Mouse (Mus musculus): Measurements from ENCODE around the gene Gm13762.
"Not testable (repeated sequence)": the region's sequence is repeated elsewhere in the genome, so short reads cannot be mapped to it uniquely, and the experiment has no call there.

The Gm13762 gene

GRCm38 (mm10) chr2:88980181-88980580 lies at the start of gene Gm13762:
Gene Gm13762 (minus strand): TSS chr2:88980281.
- no peak for DNase-seq (ENCODE audit: low spot score in 2 of 2)

DNA sequence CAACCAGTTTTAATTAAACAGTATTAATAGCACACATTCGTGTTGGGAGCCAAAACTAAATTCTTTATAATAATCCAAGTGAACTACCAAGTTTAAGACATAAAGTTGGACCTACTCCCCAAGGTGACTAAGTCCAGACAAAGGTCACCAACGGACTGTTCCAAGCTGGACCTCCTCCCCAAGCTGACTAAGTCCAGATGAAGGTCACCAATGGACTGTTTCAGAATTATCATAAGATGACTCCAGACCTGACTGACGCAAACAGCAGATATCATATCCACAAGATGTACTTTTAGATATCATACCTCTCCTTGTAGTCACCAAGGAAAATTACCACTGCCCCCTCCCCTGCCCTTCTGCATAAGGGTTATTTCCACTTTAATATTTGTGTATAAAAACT lies 41.4 kb upstream of the Gm13762 start:
- DNase-seq (ENCODE audit: low spot score in 2 of 2), result not testable (repeated sequence)

DNA sequence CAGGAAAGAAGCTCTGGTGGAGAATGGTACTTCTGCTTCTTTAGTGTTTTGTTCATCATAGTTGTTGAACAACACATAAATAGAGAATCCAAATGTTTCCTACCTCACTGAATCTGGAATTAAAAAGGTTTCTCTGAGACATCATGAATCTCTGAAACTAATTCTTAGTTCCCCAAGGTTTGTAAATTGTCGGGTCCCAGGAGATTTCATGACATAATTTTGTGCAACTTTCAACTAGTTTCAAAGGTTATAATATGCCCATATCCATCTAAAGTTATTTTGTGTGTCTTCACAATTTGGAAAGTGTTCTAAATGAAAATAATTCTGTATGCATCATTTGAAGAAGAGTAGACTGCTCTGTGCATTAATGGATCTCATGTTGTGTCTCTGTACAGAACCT lies 38.2 kb upstream of the Gm13762 start, which contains the start of gene Olfr1216:
TSS of gene Olfr1216 (minus strand) at position 101 of the 400 bp plus-strand sequence.
- no peak for DNase-seq (ENCODE audit: low spot score in 2 of 2)

DNA sequence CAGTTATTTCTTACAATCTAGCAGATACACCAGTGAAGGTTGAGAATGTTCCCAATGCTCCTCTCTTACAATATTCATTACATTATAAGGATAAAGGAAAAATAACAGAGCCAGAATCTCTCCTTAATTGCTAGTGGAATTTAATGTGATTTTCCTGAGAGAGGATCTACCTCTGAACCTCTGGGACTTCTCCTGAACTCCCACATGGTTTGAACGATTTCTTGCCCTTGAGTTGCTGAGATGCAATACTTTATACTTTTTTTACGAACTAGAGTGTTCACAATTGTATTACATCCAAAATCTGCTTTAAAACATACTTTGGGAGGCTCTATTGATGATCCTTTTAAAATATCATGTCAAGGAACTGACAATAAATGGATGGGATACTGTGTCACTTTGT lies 26.8 kb upstream of the Gm13762 start, which contains the start of gene Olfr1215:
TSS of gene Olfr1215 (minus strand) at position 101 of the 400 bp plus-strand sequence.
- DNase-seq (ENCODE audit: low spot score in 2 of 2), result no peak

DNA sequence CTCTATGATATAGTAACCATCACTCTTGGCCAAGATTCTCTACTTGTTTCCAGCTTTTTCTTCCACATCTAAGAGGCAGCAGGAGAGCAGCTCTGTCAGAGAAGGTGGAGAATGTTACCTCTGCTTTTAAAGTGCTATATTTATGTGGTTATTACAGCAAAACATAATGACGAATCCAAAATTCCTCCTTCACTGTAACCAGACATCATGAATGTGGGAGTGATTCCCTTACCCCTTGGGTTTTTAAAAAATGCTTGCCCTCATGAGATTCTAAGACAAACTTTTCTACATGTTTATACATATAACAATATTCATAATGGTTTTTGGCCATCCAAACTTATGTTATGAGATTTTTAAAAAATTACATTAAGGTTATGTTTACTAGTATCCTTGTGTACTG lies 12.5 kb upstream of the Gm13762 start, which contains the start of gene Olfr1214:
TSS of gene Olfr1214 (minus strand) at position 101 of the 400 bp plus-strand sequence.
- DNase-seq (ENCODE audit: low spot score in 2 of 2), result no peak

GRCm38 (mm10) chr2:88953669-88954068 lies 26.4 kb downstream of the Gm13762 start, which contains the start of gene Olfr1212:
Gene Olfr1212 (plus strand): TSS chr2:88953969.
- DNase-seq (ENCODE audit: low spot score in 2 of 2), result no peak

DNA sequence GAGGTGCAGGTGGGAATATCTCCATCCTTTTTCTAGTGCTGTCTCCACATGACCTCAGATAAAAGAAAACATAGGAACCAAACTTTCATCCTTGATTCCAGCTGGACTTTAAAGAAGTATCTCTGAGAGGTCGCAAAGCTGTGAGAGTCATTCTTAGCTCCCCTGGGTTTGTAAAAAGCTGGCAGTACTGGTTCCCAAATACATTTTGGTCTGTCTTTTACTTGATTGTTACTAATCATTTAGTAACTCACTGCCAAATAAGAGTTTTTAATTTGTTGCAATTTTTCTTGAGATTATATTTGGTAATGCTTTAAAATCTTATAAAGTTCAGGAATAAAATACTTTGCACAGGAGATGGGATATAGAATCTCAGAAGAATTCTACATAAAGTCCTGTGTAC lies 42.1 kb downstream of the Gm13762 start, which contains the start of gene Olfr1211:
TSS of gene Olfr1211 (minus strand) at position 101 of the 400 bp plus-strand sequence.
- no peak for DNase-seq (ENCODE audit: low spot score in 2 of 2)
